Mouse (Mus musculus): ENCODE results near the gene Gnao1. TPM values are rescaled to one million over a fixed set of nuclear protein-coding genes. Genes with fewer than 3 reads are reported as not detected.

Gene Gnao1
- total RNA-seq, 1 experiment from 2014 or later, result 0.48 TPM

- no peak for ATAC-seq (replicated peaks; ENCODE audit: insufficient number of reproducible peaks, low FRiP score, low TSS enrichment, poor library complexity, severe bottlenecking)
Observed at GRCm38 (mm10) chr8:93883771-93884170, 74.0 kb downstream of the Gnao1 start.

GRCm38 (mm10) chr8:93884316-93884715, 74.5 kb downstream of the Gnao1 start:
- no peak for ATAC-seq (replicated peaks; ENCODE audit: insufficient number of reproducible peaks, low FRiP score, low TSS enrichment, poor library complexity, severe bottlenecking)

GRCm38 (mm10) chr8:93886181-93886580, 76.4 kb downstream of the Gnao1 start:
- no peak for ATAC-seq (replicated peaks; ENCODE audit: insufficient number of reproducible peaks, low FRiP score, low TSS enrichment, poor library complexity, severe bottlenecking)

- no peak for ATAC-seq (replicated peaks; ENCODE audit: insufficient number of reproducible peaks, low FRiP score, low TSS enrichment, poor library complexity, severe bottlenecking)
Observed at GRCm38 (mm10) chr8:93888150-93888676, 78.4 kb downstream of the Gnao1 start.

DNA sequence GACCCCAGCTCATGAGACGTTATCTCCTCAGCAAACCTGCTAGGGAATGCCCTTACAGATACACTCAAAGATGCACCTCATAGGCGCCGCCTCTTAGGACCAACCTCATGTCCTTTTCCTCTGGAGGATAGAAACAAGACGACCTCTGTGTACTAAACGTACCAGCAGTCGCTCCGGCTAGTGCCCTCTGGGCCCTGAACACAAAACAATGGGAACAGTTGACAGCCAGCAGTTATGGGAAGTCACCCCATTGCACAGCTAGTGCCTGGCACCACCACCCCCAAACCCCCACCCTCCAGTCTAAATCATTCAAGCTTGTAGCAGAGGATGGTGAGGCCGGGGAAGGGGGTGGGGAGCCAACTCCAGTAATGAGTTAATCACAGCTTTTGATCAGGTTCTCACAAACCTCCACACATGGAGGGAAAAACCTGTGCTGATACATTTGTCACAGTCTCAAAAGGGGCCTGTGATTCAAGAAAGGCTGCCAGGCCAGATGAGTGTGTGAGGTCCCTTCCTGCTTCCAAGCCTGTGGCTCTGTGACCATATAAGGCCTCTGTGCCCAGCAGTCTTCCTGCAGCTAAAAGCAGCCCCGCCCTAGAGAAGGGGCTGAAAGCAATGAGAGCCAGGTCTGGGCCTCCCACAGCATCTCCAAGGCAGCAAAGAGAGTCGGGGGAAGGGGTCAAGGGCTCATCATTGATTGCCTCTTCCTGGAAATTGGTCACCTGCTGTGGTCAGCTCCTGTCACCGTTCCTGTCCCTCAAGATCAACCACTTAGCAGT, 79.1 kb downstream of the Gnao1 start:
- no peak for ATAC-seq (replicated peaks; ENCODE audit: insufficient number of reproducible peaks, low FRiP score, low TSS enrichment, poor library complexity, severe bottlenecking)

DNA sequence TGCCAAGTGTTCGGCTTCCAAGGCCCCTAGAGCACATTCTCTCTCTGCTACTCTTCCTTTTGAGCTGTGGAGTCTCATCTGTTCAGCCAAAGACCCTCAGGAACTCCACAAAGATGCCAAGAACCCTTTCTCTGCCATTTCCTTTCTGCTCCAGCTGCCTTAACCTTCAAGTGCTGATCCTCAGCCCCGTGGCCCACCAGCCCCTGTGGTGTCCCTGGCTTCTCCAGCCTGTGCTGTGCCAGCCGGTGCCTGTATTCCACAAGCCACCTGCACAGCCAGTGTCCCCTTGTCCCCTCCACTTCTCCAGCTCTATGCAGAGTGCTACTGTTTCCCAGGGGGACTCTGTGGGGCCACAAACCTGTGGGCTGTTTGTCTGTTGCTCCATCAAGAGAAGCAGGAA, 83.8 kb downstream of the Gnao1 start:
- ATAC-seq (replicated peaks; ENCODE audit: insufficient number of reproducible peaks, low FRiP score, low TSS enrichment, poor library complexity, severe bottlenecking), result no peak

DNA sequence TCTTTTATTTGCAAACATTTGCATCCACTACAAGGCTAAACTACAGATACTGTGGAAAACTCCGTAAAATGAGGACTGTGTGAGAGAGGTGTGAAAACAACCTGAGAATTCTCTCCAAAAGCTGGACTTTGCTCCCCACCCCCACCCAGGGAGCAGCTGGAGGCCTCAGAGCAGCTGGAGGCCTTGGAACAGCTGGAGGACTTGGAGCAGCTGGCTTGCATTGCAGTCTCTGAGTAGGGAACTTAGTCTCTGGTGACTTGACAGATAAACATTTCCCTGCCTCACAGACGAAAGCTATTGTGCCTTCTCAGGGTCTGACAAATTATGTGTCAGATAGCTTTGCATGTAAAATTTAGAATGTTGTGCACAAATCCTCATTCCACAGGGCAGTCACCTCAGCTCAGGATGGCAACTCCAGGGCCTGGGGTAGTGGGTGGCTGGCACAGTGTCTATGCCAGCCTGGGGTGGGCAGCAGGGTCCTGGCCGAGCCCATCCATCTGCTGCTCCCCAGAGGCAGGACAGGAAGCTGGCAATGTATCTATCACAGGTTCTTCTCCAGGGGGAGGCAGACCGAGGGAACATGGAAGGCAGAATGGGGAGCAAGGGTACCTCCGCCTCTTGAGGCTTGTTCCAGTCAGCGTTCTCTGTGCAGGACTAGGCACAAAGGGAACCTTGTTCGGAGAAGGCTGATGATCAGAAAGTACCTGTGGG, 87.2 kb downstream of the Gnao1 start:
- no peak for ATAC-seq (replicated peaks; ENCODE audit: insufficient number of reproducible peaks, low FRiP score, low TSS enrichment, poor library complexity, severe bottlenecking)

GRCm38 (mm10) chr8:93898570-93898969, 88.8 kb downstream of the Gnao1 start:
- no peak for ATAC-seq (replicated peaks; ENCODE audit: insufficient number of reproducible peaks, low FRiP score, low TSS enrichment, poor library complexity, severe bottlenecking)

DNA sequence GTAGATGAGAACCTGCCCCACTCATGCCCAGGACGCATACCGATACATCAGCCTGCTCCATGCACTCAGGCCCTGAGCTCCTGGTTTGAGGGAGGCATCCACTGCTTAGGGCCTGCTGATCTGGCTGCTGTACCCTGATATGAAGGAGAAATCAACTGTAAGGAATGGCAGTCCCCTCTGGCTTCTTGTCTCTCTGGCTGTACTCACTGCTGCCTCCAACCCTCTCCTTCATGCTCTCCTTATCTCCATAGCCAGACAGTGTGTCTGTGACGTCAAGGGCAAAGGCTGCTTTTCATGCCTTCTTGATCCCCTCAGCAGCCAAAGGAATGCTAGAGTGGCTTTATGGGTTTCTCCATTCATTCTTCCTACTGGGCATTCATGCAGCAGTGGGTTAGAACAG, 92.3 kb downstream of the Gnao1 start:
- no peak for ATAC-seq (replicated peaks; ENCODE audit: insufficient number of reproducible peaks, low FRiP score, low TSS enrichment, poor library complexity, severe bottlenecking)

- no peak for ATAC-seq (replicated peaks; ENCODE audit: insufficient number of reproducible peaks, low FRiP score, low TSS enrichment, poor library complexity, severe bottlenecking)
Observed at GRCm38 (mm10) chr8:93906961-93907360, 97.2 kb downstream of the Gnao1 start.

- no peak for ATAC-seq (replicated peaks; ENCODE audit: insufficient number of reproducible peaks, low FRiP score, low TSS enrichment, poor library complexity, severe bottlenecking)
Observed at GRCm38 (mm10) chr8:93907987-93908441, 98.2 kb downstream of the Gnao1 start.

DNA sequence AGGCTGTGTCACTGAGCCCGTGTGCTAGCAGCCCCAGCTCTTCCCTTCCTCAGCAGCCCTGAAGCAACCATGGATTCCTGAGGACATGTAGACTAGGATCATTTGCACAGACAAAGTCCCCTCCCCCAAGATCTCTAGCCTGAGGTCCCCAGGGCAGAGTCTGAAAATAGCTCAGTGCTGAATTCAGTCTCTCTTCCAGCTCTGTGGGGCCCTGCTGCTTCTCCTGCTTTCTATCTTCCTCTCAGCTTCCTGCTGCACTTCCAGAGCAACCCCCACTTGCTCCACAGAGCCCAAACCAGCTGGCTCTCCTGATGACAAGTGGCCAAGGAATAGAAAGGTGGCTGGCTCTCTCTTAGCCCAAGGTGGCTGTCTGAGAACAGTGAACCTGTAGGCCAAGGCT, 98.8 kb downstream of the Gnao1 start:
- no peak for ATAC-seq (replicated peaks; ENCODE audit: insufficient number of reproducible peaks, low FRiP score, low TSS enrichment, poor library complexity, severe bottlenecking)

DNA sequence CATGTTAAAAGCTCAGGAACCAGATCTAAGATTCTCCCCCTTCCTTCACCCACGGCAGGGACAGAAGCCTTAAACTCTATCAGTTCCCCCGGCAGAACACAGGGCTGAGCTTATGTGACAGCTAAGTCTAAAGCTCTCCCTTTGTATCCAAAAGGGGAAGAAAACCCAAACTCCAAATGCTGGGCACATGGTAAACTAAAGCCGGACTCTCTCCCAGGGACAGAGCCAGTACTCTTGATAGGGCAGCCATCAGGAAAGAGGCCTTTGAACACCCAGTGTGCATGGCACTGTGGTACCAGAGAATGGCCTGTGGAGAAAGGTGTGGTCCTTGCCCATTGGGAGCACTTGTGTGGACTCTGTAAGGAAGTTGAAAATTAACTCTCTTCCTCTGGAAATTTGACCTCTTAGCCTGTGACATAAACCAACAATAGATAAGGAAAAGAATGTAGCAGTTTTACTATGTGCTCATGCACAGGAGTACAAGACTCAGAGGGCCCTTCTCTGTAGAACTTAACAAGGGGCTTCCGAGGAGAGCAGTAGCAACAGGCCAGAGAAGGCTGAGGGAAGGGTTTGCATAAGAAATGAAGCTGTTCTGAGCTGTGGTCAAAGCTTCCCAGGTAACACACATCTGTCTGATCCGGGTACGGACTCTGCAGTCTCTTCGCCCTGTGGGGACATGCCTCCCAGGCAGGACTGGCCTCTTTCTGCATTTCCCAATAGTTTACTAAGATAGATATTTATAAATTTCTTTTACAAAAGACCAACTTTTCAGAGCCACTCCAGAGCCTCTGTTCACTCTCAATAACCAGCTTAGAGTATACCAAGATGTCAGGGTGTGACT, 102.2 kb downstream of the Gnao1 start:
- no peak for ATAC-seq (replicated peaks; ENCODE audit: insufficient number of reproducible peaks, low FRiP score, low TSS enrichment, poor library complexity, severe bottlenecking)

GRCm38 (mm10) chr8:93917859-93918421, 108.2 kb downstream of the Gnao1 start:
- no peak for ATAC-seq (replicated peaks; ENCODE audit: insufficient number of reproducible peaks, low FRiP score, low TSS enrichment, poor library complexity, severe bottlenecking)

DNA sequence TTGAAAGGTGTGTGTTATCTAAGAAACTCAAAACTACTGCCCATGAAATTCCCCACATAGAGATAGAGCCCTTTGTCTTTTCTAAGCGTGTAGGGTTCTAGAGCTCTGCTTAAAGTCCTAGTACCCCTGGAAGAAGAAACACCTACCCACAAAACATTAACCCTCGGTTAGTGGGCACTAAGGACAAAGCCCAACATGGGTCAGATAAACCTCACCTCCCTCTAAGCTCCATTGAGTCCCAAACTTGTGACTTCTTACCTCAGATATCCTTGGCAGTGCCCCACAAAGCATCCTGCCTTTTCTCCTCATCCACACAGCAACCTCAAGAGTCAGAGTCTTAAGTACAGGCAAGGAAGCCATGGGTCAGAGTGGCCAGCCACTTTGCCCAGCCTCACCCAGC, 108.8 kb downstream of the Gnao1 start:
- no peak for ATAC-seq (replicated peaks; ENCODE audit: insufficient number of reproducible peaks, low FRiP score, low TSS enrichment, poor library complexity, severe bottlenecking)

DNA sequence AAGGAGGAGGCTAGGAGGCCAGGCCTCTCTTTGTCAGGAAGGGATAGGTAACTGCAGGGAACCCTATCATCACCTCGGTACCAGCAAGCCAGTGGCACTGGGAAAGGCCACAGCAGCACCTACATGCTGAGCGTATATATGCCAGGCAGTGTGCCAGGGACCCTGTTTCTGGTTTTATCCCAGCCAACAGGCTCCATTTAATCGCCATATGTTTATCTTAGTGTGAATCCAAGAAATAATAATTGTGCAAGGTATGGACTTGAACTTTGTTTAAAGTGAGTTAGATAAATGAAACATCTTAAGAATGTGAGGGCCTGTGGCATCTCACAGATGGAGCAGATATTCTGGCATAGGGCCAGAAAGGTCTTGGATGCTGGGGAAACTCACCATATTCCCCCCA, 109.7 kb downstream of the Gnao1 start:
- no peak for ATAC-seq (replicated peaks; ENCODE audit: insufficient number of reproducible peaks, low FRiP score, low TSS enrichment, poor library complexity, severe bottlenecking)

- no peak for ATAC-seq (replicated peaks; ENCODE audit: insufficient number of reproducible peaks, low FRiP score, low TSS enrichment, poor library complexity, severe bottlenecking)
Observed at GRCm38 (mm10) chr8:93919916-93920589, 110.3 kb downstream of the Gnao1 start.

- no peak for ATAC-seq (replicated peaks; ENCODE audit: insufficient number of reproducible peaks, low FRiP score, low TSS enrichment, poor library complexity, severe bottlenecking)
Observed at GRCm38 (mm10) chr8:93920590-93920948, 110.8 kb downstream of the Gnao1 start.

Data from monocyte, adult 5-6 weeks (primary cell).